Mouse (Mus musculus) liver, embryonic 14.5 days (tissue): Measurements from ENCODE around the gene B3galt1. TPM values are rescaled to one million over a fixed set of nuclear protein-coding genes. Genes with fewer than 3 reads are reported as not detected.

Source experiments
- ATAC-seq: fragments of 200-750 bp; cut with Nextera tagmentation; 2 replicates; pipeline ENCODE4 v1.8.0; 2017; ENCODE audit warnings: moderate number of reproducible peaks, mild to moderate bottlenecking, moderate library complexity; ENCODE audit not compliant: insufficient read depth
- DNase-seq, 3 experiments: peaks; one replicate each; pipeline ENCODE4 v3.0.0-alpha.2; 2012 to 2013; ENCODE audit warnings: low read depth in 3 of 3, low spot score in 3 of 3
- H3K27ac ChIP-seq: fragments of 300-500 bp; sonication (generic); 2 replicates; pipeline ENCODE4 v1.5.1; 2014; ENCODE audit warnings: moderate library complexity, mild to moderate bottlenecking, control low read depth, inconsistent platforms
- H3K27me3 ChIP-seq: fragments of 300-500 bp; sonication (generic); 2 replicates; pipeline ENCODE4 v1.6.1; 2014; ENCODE audit warnings: mild to moderate bottlenecking, low read length, moderate library complexity; ENCODE audit not compliant: control insufficient read depth, insufficient read depth
- H3K36me3 ChIP-seq: fragments of 300-500 bp; sonication (generic); replicated peaks from 2 replicates; pipeline ENCODE4 v1.6.1; 2014; ENCODE audit warnings: low read depth; ENCODE audit not compliant: control insufficient read depth, insufficient read depth
- H3K4me1 ChIP-seq, 2 experiments: fragments of 200-500 bp in 1 of 2; fragments of 300-500 bp in 1 of 2; sonication (generic) in 1 of 2; replicated peaks; 2 replicates each; pipeline ENCODE4 v1.6.1; 2012 to 2014; ENCODE audit warnings: antibody characterized with exemption in 1 of 2, inconsistent platforms in 1 of 2, low read length in 1 of 2; ENCODE audit not compliant: control insufficient read depth in 2 of 2, insufficient read depth in 2 of 2
- H3K4me2 ChIP-seq: fragments of 300-500 bp; sonication (generic); 2 replicates; pipeline ENCODE4 v1.6.1; 2014; ENCODE audit warnings: low read depth, mild to moderate bottlenecking, control low read depth, moderate library complexity
- H3K4me3 ChIP-seq, 2 experiments: fragments of 200-500 bp in 1 of 2; fragments of 300-500 bp in 1 of 2; sonication (generic) in 1 of 2; 2 replicates each; pipeline ENCODE4 v1.5.1; 2012 to 2014; ENCODE audit warnings: low read depth in 2 of 2, low read length in 2 of 2, mild to moderate bottlenecking in 2 of 2, control low read depth in 1 of 2, inconsistent platforms in 1 of 2, moderate library complexity in 1 of 2; ENCODE audit not compliant: insufficient read depth in 1 of 2
- H3K9ac ChIP-seq: fragments of 300-500 bp; sonication (generic); replicated peaks from 2 replicates; pipeline ENCODE4 v1.6.1; 2014; ENCODE audit warnings: mild to moderate bottlenecking, control low read depth, moderate library complexity
- H3K9me3 ChIP-seq: fragments of 300-500 bp; sonication (generic); 2 replicates; pipeline ENCODE4 v1.6.1; 2016; ENCODE audit warnings: low read length, mixed read lengths; ENCODE audit not compliant: control insufficient read depth
- CTCF ChIP-seq: IDR thresholded peaks from 2 replicates; pipeline ENCODE4 v1.5.1; 2016; ENCODE audit warnings: antibody characterized with exemption, low read depth, control low read depth
- EP300 ChIP-seq: IDR thresholded peaks from 2 replicates; pipeline ENCODE4 v1.6.1; 2016; ENCODE audit warnings: antibody characterized with exemption, low read depth
- WGBS: fragments of 180-500 bp; shearing (Covaris S2); extraction: QIAGEN DNeasy Blood & Tissue Kit; methylation state at CpG from one replicate; pipeline ENCODE4 v1.1.7; 2014; ENCODE audit not compliant: insufficient replicate concordance; 5-methylcytosine and 5-hydroxymethylcytosine counted together
- polyA plus RNA-seq, 2 experiments: library from polyadenylated mRNA; depleted of rRNA in 1 of 2; stranded (reverse) in 1 of 2; unstranded in 1 of 2; fragments of >200 nt; fragmentation: Nextera tagmentation in 1 of 2; extraction: Ambion mirVana in 1 of 2; gene quantifications; 2 replicates each; pipeline versions ENCODE4 v1.2.1 to v1.2.3; 2012 to 2014

The B3galt1 gene
- polyA plus RNA-seq, 2 experiments, result 0.03 to 0.23 TPM

GRCm38 (mm10) chr2:67724249-67724648 is 158.6 kb downstream of the B3galt1 start:
- DNase-seq (no peak), ATAC-seq (no peak)
- no peaks in the 10 kb centered on the region for H3K4me1 ChIP-seq
- no peaks in the 10 kb centered on the region for H3K27me3 ChIP-seq
- no peaks in the 10 kb centered on the region for H3K36me3 ChIP-seq
- 65% methylated on average over 5 of the region's 5 CpGs for WGBS
- no peak overlapping the region for H3K9ac ChIP-seq
- H3K27ac ChIP-seq, result no peak overlapping the region
- H3K9me3 ChIP-seq, result no peaks in the 10 kb centered on the region
- H3K4me2 ChIP-seq, result no peak overlapping the region
- TF ChIP-seq CTCF (no peak), EP300 (no peak)
- H3K4me3 ChIP-seq, result no peak overlapping the region

- H3K9me3 ChIP-seq, result no peaks in the 10 kb centered on the region
- H3K27me3 ChIP-seq, result no peaks in the 10 kb centered on the region
- DNase-seq (no peak), ATAC-seq (no peak)
- no peak overlapping the region for H3K27ac ChIP-seq
- H3K9ac ChIP-seq, result no peak overlapping the region
- 51% methylated on average over 2 of the region's 2 CpGs for WGBS
- no peak overlapping the region for H3K4me3 ChIP-seq
- no peaks in the 10 kb centered on the region for H3K36me3 ChIP-seq
- no peak for TF ChIP-seq EP300
- no peak for TF ChIP-seq CTCF
- no peak overlapping the region for H3K4me2 ChIP-seq
- H3K4me1 ChIP-seq, result no peaks in the 10 kb centered on the region
Measured at GRCm38 (mm10) chr2:67730771-67731170, 165.1 kb downstream of the B3galt1 start.

DNA sequence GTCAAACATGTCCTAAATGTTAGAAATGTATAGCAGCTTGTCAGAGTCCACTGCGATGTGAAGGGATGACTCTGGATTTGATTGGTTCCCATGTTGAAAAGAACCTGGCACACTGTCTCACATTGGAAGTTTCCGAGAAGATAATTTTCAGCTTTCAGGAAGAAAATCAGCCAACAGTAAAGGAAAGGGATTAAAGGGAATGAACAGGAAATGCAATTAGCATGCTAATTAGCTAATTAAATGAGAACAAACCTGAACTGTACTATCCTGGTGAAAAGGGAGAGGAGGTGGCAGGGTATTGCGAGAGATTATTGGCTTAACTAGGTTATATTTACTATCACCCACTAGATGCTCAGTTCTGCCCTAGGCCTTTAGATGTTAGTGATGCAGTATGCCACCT is 185.9 kb downstream of the B3galt1 start:
- Histone ChIP-seq H3K4me3 (no peak overlapping the region), H3K27me3 (no peaks in the 10 kb centered on the region), H3K4me2 (no peak overlapping the region), H3K27ac (no peak overlapping the region), H3K36me3 (no peaks in the 10 kb centered on the region), H3K9ac (no peak overlapping the region), H3K9me3 (no peaks in the 10 kb centered on the region), H3K4me1 (no peaks in the 10 kb centered on the region)
- TF ChIP-seq EP300 (no peak), CTCF (no peak)
- DNase-seq (no peak), ATAC-seq (no peak)
- WGBS, result 70% methylated on average over 3 of the region's 3 CpGs

- Histone ChIP-seq H3K9ac (no peak overlapping the region), H3K9me3 (no peaks in the 10 kb centered on the region), H3K4me1 (no peaks in the 10 kb centered on the region), H3K27me3 (no peaks in the 10 kb centered on the region), H3K36me3 (no peaks in the 10 kb centered on the region), H3K27ac (no peak overlapping the region), H3K4me2 (no peak overlapping the region), H3K4me3 (no peak overlapping the region)
- TF ChIP-seq CTCF, result no peak
- TF ChIP-seq EP300, result no peak
- WGBS, result 67% methylated on average over 6 of the region's 6 CpGs
- DNase-seq (no peak), ATAC-seq (no peak)
Measured at GRCm38 (mm10) chr2:67756507-67756906, 190.8 kb downstream of the B3galt1 start.

- TF ChIP-seq CTCF (no peak), EP300 (no peak)
- no peaks in the 10 kb centered on the region for H3K4me1 ChIP-seq
- H3K9me3 ChIP-seq, result no peaks in the 10 kb centered on the region
- no peak overlapping the region for H3K4me2 ChIP-seq
- H3K36me3 ChIP-seq, result no peaks in the 10 kb centered on the region
- DNase-seq, result no peak
- no peak for ATAC-seq
- no peak overlapping the region for H3K4me3 ChIP-seq
- 56% methylated on average over 3 of the region's 3 CpGs for WGBS
- no peaks in the 10 kb centered on the region for H3K27me3 ChIP-seq
- no peak overlapping the region for H3K9ac ChIP-seq
- H3K27ac ChIP-seq, result no peak overlapping the region
Measured at GRCm38 (mm10) chr2:67787536-67787935, 221.9 kb downstream of the B3galt1 start.

DNA sequence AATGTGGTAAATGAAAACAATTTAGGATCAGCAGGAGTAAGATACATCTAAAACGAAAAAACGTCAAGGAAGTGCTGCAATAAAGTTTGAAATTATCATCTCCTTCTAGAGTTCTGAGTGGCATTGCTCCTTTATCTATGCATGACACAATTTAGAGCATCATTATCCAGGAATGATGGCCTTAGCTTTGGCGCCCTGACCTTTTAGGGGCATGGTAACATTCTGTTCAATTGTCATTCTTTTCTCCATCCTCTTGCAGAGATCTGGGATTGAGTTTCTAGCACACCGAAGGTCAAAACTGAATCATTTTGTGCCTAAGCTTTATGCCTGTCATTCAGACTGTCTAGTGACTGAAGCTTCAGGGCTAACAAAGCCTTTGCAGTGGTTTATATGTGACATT is 231.9 kb downstream of the B3galt1 start:
- no peak overlapping the region for H3K4me3 ChIP-seq
- H3K36me3 ChIP-seq, result no peaks in the 10 kb centered on the region
- no peak for DNase-seq
- WGBS, result 54% methylated on average over 4 of the region's 4 CpGs
- no peaks in the 10 kb centered on the region for H3K9me3 ChIP-seq
- TF ChIP-seq CTCF (no peak), EP300 (no peak)
- H3K9ac ChIP-seq, result no peak overlapping the region
- no peak for ATAC-seq
- H3K4me2 ChIP-seq, result no peak overlapping the region
- no peak overlapping the region for H3K27ac ChIP-seq
- no peaks in the 10 kb centered on the region for H3K4me1 ChIP-seq
- H3K27me3 ChIP-seq, result no peaks in the 10 kb centered on the region
